Mouse (Mus musculus) midbrain, embryonic 13.5 days (tissue): ENCODE measurements around the gene Akap12. TPM values are rescaled to one million over a fixed set of nuclear protein-coding genes. Genes with fewer than 3 reads are reported as not detected.

Experiments used
- ATAC-seq: fragments of 200-750 bp; cut with Nextera tagmentation; 2 replicates; pipeline ENCODE4 v1.8.0; 2017; ENCODE audit warnings: mild to moderate bottlenecking, moderate TSS enrichment, moderate library complexity
- H3K27ac ChIP-seq: fragments of 300-500 bp; sonication (generic); 2 replicates; pipeline ENCODE4 v1.5.1; 2015; ENCODE audit warnings: inconsistent platforms, mild to moderate bottlenecking, moderate library complexity
- H3K27me3 ChIP-seq: fragments of 300-500 bp; sonication (generic); 2 replicates; pipeline ENCODE4 v1.6.1; 2015; ENCODE audit warnings: mild to moderate bottlenecking, inconsistent platforms
- H3K36me3 ChIP-seq: fragments of 300-500 bp; sonication (generic); 2 replicates; pipeline ENCODE4 v1.6.1; 2015; ENCODE audit warnings: mild to moderate bottlenecking, inconsistent platforms
- H3K4me1 ChIP-seq: fragments of 300-500 bp; sonication (generic); replicated peaks from 2 replicates; pipeline ENCODE4 v1.6.1; 2015; ENCODE audit warnings: inconsistent platforms
- H3K4me2 ChIP-seq: fragments of 300-500 bp; sonication (generic); replicated peaks from 2 replicates; pipeline ENCODE4 v1.6.1; 2015; ENCODE audit warnings: moderate library complexity, mild to moderate bottlenecking, inconsistent platforms
- H3K4me3 ChIP-seq: fragments of 300-500 bp; sonication (generic); replicated peaks from 2 replicates; pipeline ENCODE4 v1.5.1; 2015; ENCODE audit warnings: mild to moderate bottlenecking, inconsistent platforms
- H3K9ac ChIP-seq: fragments of 300-500 bp; sonication (generic); replicated peaks from 2 replicates; pipeline ENCODE4 v1.6.1; 2015; ENCODE audit warnings: mild to moderate bottlenecking, inconsistent platforms
- H3K9me3 ChIP-seq: fragments of 300-500 bp; sonication (generic); 2 replicates; pipeline ENCODE4 v1.6.1; 2016; ENCODE audit warnings: mild to moderate bottlenecking, inconsistent platforms
- WGBS: fragments of 180-500 bp; shearing (Covaris S2); methylation state at CpG from one replicate; pipeline ENCODE4 v1.1.7; 2015; 5-methylcytosine and 5-hydroxymethylcytosine counted together
- polyA plus RNA-seq: library from polyadenylated mRNA; unstranded; fragments of >200 nt; fragmentation: Nextera tagmentation; extraction: Ambion mirVana; gene quantifications from 2 replicates; pipeline ENCODE4 v1.2.1, GENCODE M21; 2015

Gene Akap12
- polyA plus RNA-seq = 29.2 and 30.0 TPM in 2 replicates

- ATAC-seq = peak; percentile 83
- H3K4me2 ChIP-seq = peak within 1 kb of the TSS; percentile 88
- H3K4me3 ChIP-seq = peak within 1 kb of the TSS; percentile 76
- H3K36me3 ChIP-seq = no peaks in the 10 kb centered on the region
- no peaks in the 10 kb centered on the region for H3K9me3 ChIP-seq
- H3K27me3 ChIP-seq = no peaks in the 10 kb centered on the region
- peaks cover 18% of the 10 kb centered on the region for H3K4me1 ChIP-seq
- peak within 1 kb of the TSS; percentile 70 for H3K27ac ChIP-seq
- 0% methylated on average over 51 of the region's 54 CpGs for WGBS
- peak within 1 kb of the TSS; percentile 79 for H3K9ac ChIP-seq
Measured at GRCm38 (mm10) chr10:4266041-4266930, at the start of gene Akap12. Gene Akap12 (plus strand): TSS chr10:4266380.

- Histone ChIP-seq H3K4me3 (no peak overlapping the region), H3K9me3 (no peaks in the 10 kb centered on the region), H3K27me3 (no peaks in the 10 kb centered on the region), H3K27ac (no peak overlapping the region), H3K4me2 (no peak overlapping the region), H3K36me3 (no peaks in the 10 kb centered on the region), H3K9ac (no peak overlapping the region), H3K4me1 (0 out of 2 replicates have a peak, but pooled peaks cover 2% of the 10 kb centered on the region)
- ATAC-seq = no peak
- WGBS = 86% methylated on average over 17 of the region's 17 CpGs
Measured at GRCm38 (mm10) chr10:4230563-4231359, 35.4 kb upstream of the Akap12 start.

- Histone ChIP-seq H3K4me1 (0 out of 2 replicates have a peak, but pooled peaks cover 2% of the 10 kb centered on the region), H3K4me2 (no peak overlapping the region), H3K27me3 (no peaks in the 10 kb centered on the region), H3K9me3 (no peaks in the 10 kb centered on the region), H3K4me3 (no peak overlapping the region), H3K9ac (no peak overlapping the region), H3K36me3 (no peaks in the 10 kb centered on the region), H3K27ac (no peak overlapping the region)
- ATAC-seq = peak; percentile 82
- 44% methylated on average over 9 of the region's 9 CpGs for WGBS
Measured at GRCm38 (mm10) chr10:4233102-4233501, 33.1 kb upstream of the Akap12 start.

GRCm38 (mm10) chr10:4239794-4240574 lies 26.2 kb upstream of the Akap12 start:
- no peak overlapping the region for H3K9ac ChIP-seq
- no peaks in the 10 kb centered on the region for H3K36me3 ChIP-seq
- H3K27me3 ChIP-seq = no peaks in the 10 kb centered on the region
- WGBS = 73% methylated on average over 5 of the region's 5 CpGs
- H3K27ac ChIP-seq = no peak overlapping the region
- no peaks in the 10 kb centered on the region for H3K4me1 ChIP-seq
- no peaks in the 10 kb centered on the region for H3K9me3 ChIP-seq
- no peak overlapping the region for H3K4me2 ChIP-seq
- H3K4me3 ChIP-seq = no peak overlapping the region
- no peak for ATAC-seq

- Histone ChIP-seq H3K36me3 (no peaks in the 10 kb centered on the region), H3K9ac (no peak overlapping the region), H3K27me3 (no peaks in the 10 kb centered on the region), H3K4me2 (no peak overlapping the region), H3K4me3 (no peak overlapping the region), H3K27ac (no peak overlapping the region), H3K9me3 (no peaks in the 10 kb centered on the region), H3K4me1 (no peaks in the 10 kb centered on the region)
- no peak for ATAC-seq
- 78% methylated on average over 16 of the region's 16 CpGs for WGBS
Measured at GRCm38 (mm10) chr10:4243591-4244300, 22.4 kb upstream of the Akap12 start.

GRCm38 (mm10) chr10:4245812-4246211 lies 20.4 kb upstream of the Akap12 start:
- no peak overlapping the region for H3K27ac ChIP-seq
- 82% methylated on average over 2 of the region's 2 CpGs for WGBS
- no peak overlapping the region for H3K9ac ChIP-seq
- no peak overlapping the region for H3K4me3 ChIP-seq
- H3K36me3 ChIP-seq = no peaks in the 10 kb centered on the region
- H3K4me2 ChIP-seq = no peak overlapping the region
- no peak for ATAC-seq
- H3K9me3 ChIP-seq = no peaks in the 10 kb centered on the region
- peaks cover 3% of the 10 kb centered on the region; the same call in 1 of the 2 replicates for H3K4me1 ChIP-seq
- H3K27me3 ChIP-seq = no peaks in the 10 kb centered on the region

GRCm38 (mm10) chr10:4246407-4246806 lies 19.8 kb upstream of the Akap12 start:
- ATAC-seq = no peak
- Histone ChIP-seq H3K9ac (no peak overlapping the region), H3K4me2 (no peak overlapping the region), H3K27me3 (no peaks in the 10 kb centered on the region), H3K27ac (no peak overlapping the region), H3K4me3 (no peak overlapping the region), H3K4me1 (peaks cover 3% of the 10 kb centered on the region; the same call in 1 of the 2 replicates), H3K36me3 (no peaks in the 10 kb centered on the region), H3K9me3 (no peaks in the 10 kb centered on the region)
- WGBS = 96% methylated on average over 7 of the region's 7 CpGs

GRCm38 (mm10) chr10:4249235-4249845 lies 16.8 kb upstream of the Akap12 start:
- Histone ChIP-seq H3K27ac (no peak overlapping the region), H3K9me3 (no peaks in the 10 kb centered on the region), H3K4me3 (no peak overlapping the region), H3K9ac (no peak overlapping the region), H3K36me3 (no peaks in the 10 kb centered on the region), H3K4me2 (no peak overlapping the region), H3K27me3 (no peaks in the 10 kb centered on the region), H3K4me1 (peaks cover 3% of the 10 kb centered on the region; the same call in 1 of the 2 replicates)
- 7% methylated on average over 4 of the region's 4 CpGs for WGBS
- no peak for ATAC-seq

GRCm38 (mm10) chr10:4250681-4251080 lies 15.5 kb upstream of the Akap12 start:
- ATAC-seq = no peak
- Histone ChIP-seq H3K4me1 (peaks cover 3% of the 10 kb centered on the region; the same call in 1 of the 2 replicates), H3K27ac (no peak overlapping the region), H3K36me3 (no peaks in the 10 kb centered on the region), H3K9ac (no peak overlapping the region), H3K27me3 (no peaks in the 10 kb centered on the region), H3K4me3 (no peak overlapping the region), H3K9me3 (no peaks in the 10 kb centered on the region), H3K4me2 (no peak overlapping the region)
- WGBS = 88% methylated on average over 3 of the region's 3 CpGs

- Histone ChIP-seq H3K4me1 (peaks cover 3% of the 10 kb centered on the region; the same call in 1 of the 2 replicates), H3K9ac (no peak overlapping the region), H3K27me3 (no peaks in the 10 kb centered on the region), H3K4me3 (no peak overlapping the region), H3K36me3 (no peaks in the 10 kb centered on the region), H3K9me3 (no peaks in the 10 kb centered on the region), H3K27ac (no peak overlapping the region), H3K4me2 (no peak overlapping the region)
- ATAC-seq = 0 out of 2 replicates have a peak, but pooled peaks have one; percentile 37
- 82% methylated on average over 4 of the region's 4 CpGs for WGBS
Measured at GRCm38 (mm10) chr10:4253613-4254012, 12.6 kb upstream of the Akap12 start.

- Histone ChIP-seq H3K4me3 (no peak overlapping the region), H3K4me2 (no peak overlapping the region), H3K27ac (no peak overlapping the region), H3K4me1 (no peaks in the 10 kb centered on the region), H3K9me3 (no peaks in the 10 kb centered on the region), H3K36me3 (no peaks in the 10 kb centered on the region), H3K9ac (no peak overlapping the region), H3K27me3 (no peaks in the 10 kb centered on the region)
- ATAC-seq = no peak
- WGBS = 49% methylated on average over 5 of the region's 5 CpGs
Measured at GRCm38 (mm10) chr10:4254459-4254858, 11.7 kb upstream of the Akap12 start.
